Mouse (Mus musculus) heart, postnatal 25 days (tissue): Measurements from ENCODE around the gene Tbc1d25. TPM values are rescaled to one million over a fixed set of nuclear protein-coding genes. Genes with fewer than 3 reads are reported as not detected.

ENCODE experiments used
- DNase-seq: peaks from one replicate; pipeline ENCODE4 v3.0.0; 2022; ENCODE audit warnings: low spot score
- intact Hi-C: fragments of 180-260 bp; cut with DNase I; formaldehyde crosslinking; loops from one replicate; pipeline ENCODE4 v1.15.1; 2025
- total RNA-seq, 2 experiments: library from RNA; stranded (reverse); gene quantifications; 2 replicates each; pipeline ENCODE4 v1.2.3; 2021

Gene Tbc1d25
- total RNA-seq, 2 experiments from 2014 or later: 4.2 to 4.3 TPM

GRCm38 (mm10) chrX:8115275-8115674 lies 60.7 kb downstream of the Tbc1d25 start:
- intact Hi-C loops: no loop called here
- DNase-seq: no peak

- DNase-seq: no peak
- intact Hi-C loops: no loop called here
These were observed 71.0 kb downstream of the Tbc1d25 start for GRCm38 (mm10) chrX:8105019-8105418.

Other genes with a start within 250 kb of the Tbc1d25 start
- gene Eras, start 247.6 kb downstream of the Tbc1d25 start, total RNA-seq: not detected
- 10 to 100 TPM in 1 of 2 experiments, 1 to 10 TPM in 1; 9.9 to 12.4 TPM for gene Hdac6, start 228.3 kb downstream of the Tbc1d25 start, total RNA-seq
- gene Gata1, start 198.1 kb downstream of the Tbc1d25 start, total RNA-seq: under 1 TPM in 1 of 2 experiments, not detected in 1; 0.53 TPM
- gene Glod5, start 157.7 kb downstream of the Tbc1d25 start, total RNA-seq: not detected
- 1 to 10 TPM; 4.1 to 5.0 TPM for gene Suv39h1, start 101.4 kb downstream of the Tbc1d25 start, total RNA-seq
- 1 to 10 TPM; 1.8 to 2.3 TPM for gene Was, start 85.7 kb downstream of the Tbc1d25 start, total RNA-seq
- gene Wdr13, start 43.3 kb downstream of the Tbc1d25 start, total RNA-seq: 10 to 100 TPM; 43.6 to 46.6 TPM
- gene Rbm3, start 30.3 kb downstream of the Tbc1d25 start, total RNA-seq: 10 to 100 TPM; 58.8 to 85.0 TPM
- 10 to 100 TPM; 19.6 to 22.6 TPM for gene Ebp, start 17.3 kb upstream of the Tbc1d25 start, total RNA-seq
- gene Porcn, start 30.3 kb upstream of the Tbc1d25 start, total RNA-seq: 1 to 10 TPM; 1.9 to 2.6 TPM
- gene Ftsj1, start 76.2 kb upstream of the Tbc1d25 start, total RNA-seq: 10 to 100 TPM; 10.3 to 10.7 TPM
- under 1 TPM; 0.49 to 0.81 TPM for gene Slc38a5, start 95.0 kb upstream of the Tbc1d25 start, total RNA-seq
- gene Ssxb10, start 151.2 kb upstream of the Tbc1d25 start, total RNA-seq: not detected
- not detected for gene Ssxb9, start 190.8 kb upstream of the Tbc1d25 start, total RNA-seq
- not detected for gene Ssxb1, start 237.1 kb upstream of the Tbc1d25 start, total RNA-seq